ENCODE assay signal across 20 mouse cellular contexts in genomic region chr8:62425988-62426387, GRCm38 (mm10).
A peak's percentile ranks its signal among the peaks of the same experiment; 100 is the strongest.
DNase-seq lines count a peak whose midpoint lies in the region; ATAC-seq and TF ChIP-seq lines count a peak whose summit lies in the region.
"Had no signal": no experiment of that assay in that cellular context is flagged by ENCODE, and none has a peak within 500 bp of the region (broad histone marks: within the 10 kb centered on the region; RNA-seq: fewer than 3 reads in every experiment).

No protein-coding gene starts in this region.

- no peaks in the 10 kb centered on the region for H3K36me3 ChIP-seq in forebrain, embryonic 14.5 days (ENCODE audit: control insufficient read depth, insufficient read depth, low read length)
- H3K36me3 ChIP-seq in forebrain, embryonic 10.5 days (replicated peaks) = no peaks in the 10 kb centered on the region
- H3K36me3 ChIP-seq in midbrain, embryonic 14.5 days (ENCODE audit: control insufficient read depth, insufficient read depth, low read length) = no peaks in the 10 kb centered on the region
- H3K36me3 ChIP-seq in midbrain, embryonic 11.5 days (ENCODE audit: control insufficient read depth, insufficient read depth, low read length) = no peaks in the 10 kb centered on the region
- H3K36me3 ChIP-seq: embryonic facial prominence, embryonic 13.5 days; heart, embryonic 15.5 days; hindbrain, embryonic 13.5 days had no signal

- no peak for ATAC-seq in forebrain, embryonic 14.5 days
- ATAC-seq in midbrain, embryonic 14.5 days (ENCODE audit: low FRiP score, low TSS enrichment) = peak; percentile 53; the same call in 1 of the 2 replicates
- no peak for ATAC-seq in midbrain, embryonic 11.5 days (ENCODE audit: low FRiP score)
- ATAC-seq: forebrain, postnatal 0 days had no signal

- TF ChIP-seq POLR2A in brain, embryonic 14.5 days (IDR thresholded peaks at IDR 0.05; ENCODE audit: borderline replicate concordance, extremely low read depth, insufficient read depth, insufficient read length, poor library complexity, severe bottlenecking) = no peak

- TF ChIP-seq CTCF in brain, embryonic 14.5 days (IDR thresholded peaks at IDR 0.05; ENCODE audit: borderline replicate concordance, extremely low read depth, insufficient read depth, insufficient read length) = no peak

- no peak overlapping the region for H3K4me2 ChIP-seq in forebrain, embryonic 14.5 days (ENCODE audit: low read length)
- no peak overlapping the region for H3K4me2 ChIP-seq in midbrain, embryonic 14.5 days (ENCODE audit: low read length)
- H3K4me2 ChIP-seq in midbrain, embryonic 11.5 days = no peak overlapping the region
- H3K4me2 ChIP-seq: embryonic facial prominence, embryonic 13.5 days; heart, embryonic 11.5 days; heart, embryonic 15.5 days; hindbrain, embryonic 13.5 days had no signal

- H3K4me3 ChIP-seq in forebrain, embryonic 14.5 days (ENCODE audit: low read depth, low read length) = no peak overlapping the region
- no peak overlapping the region for H3K4me3 ChIP-seq in forebrain, embryonic 10.5 days
- no peak overlapping the region for H3K4me3 ChIP-seq in midbrain, embryonic 14.5 days (replicated peaks; ENCODE audit: low read depth, low read length)
- H3K4me3 ChIP-seq in midbrain, embryonic 11.5 days (ENCODE audit: low read depth, low read length) = no peak overlapping the region
- H3K4me3 ChIP-seq: embryonic facial prominence, embryonic 13.5 days; heart, adult 2 months; heart, embryonic 15.5 days; hindbrain, embryonic 13.5 days had no signal

- no peak overlapping the region for H3K9ac ChIP-seq in forebrain, embryonic 14.5 days (ENCODE audit: low read length)
- no peak overlapping the region for H3K9ac ChIP-seq in midbrain, embryonic 14.5 days (replicated peaks; ENCODE audit: low read length)
- H3K9ac ChIP-seq in midbrain, embryonic 11.5 days (ENCODE audit: low read length) = no peak overlapping the region
- H3K9ac ChIP-seq: embryonic facial prominence, embryonic 13.5 days; forebrain, postnatal 0 days; heart, embryonic 15.5 days; hindbrain, embryonic 13.5 days had no signal

- no peaks in the 10 kb centered on the region for H3K27me3 ChIP-seq in forebrain, embryonic 14.5 days (replicated peaks; ENCODE audit: control insufficient read depth, insufficient read depth, low read length)
- no peaks in the 10 kb centered on the region for H3K27me3 ChIP-seq in forebrain, embryonic 10.5 days (ENCODE audit: poor library complexity, severe bottlenecking)
- no peaks in the 10 kb centered on the region for H3K27me3 ChIP-seq in midbrain, embryonic 14.5 days (ENCODE audit: control insufficient read depth, insufficient read depth, low read length)
- H3K27me3 ChIP-seq in midbrain, embryonic 11.5 days (ENCODE audit: control insufficient read depth, insufficient read depth, low read length) = no peaks in the 10 kb centered on the region
- H3K27me3 ChIP-seq: CH12.LX; embryonic facial prominence, embryonic 13.5 days; heart, embryonic 15.5 days; hindbrain, embryonic 13.5 days had no signal

- H3K9me3 ChIP-seq in forebrain, embryonic 14.5 days (replicated peaks; ENCODE audit: control insufficient read depth, low read length) = no peaks in the 10 kb centered on the region
- H3K9me3 ChIP-seq in forebrain, embryonic 10.5 days = no peaks in the 10 kb centered on the region
- H3K9me3 ChIP-seq in midbrain, embryonic 14.5 days (ENCODE audit: control insufficient read depth, low read length) = no peaks in the 10 kb centered on the region
- no peaks in the 10 kb centered on the region for H3K9me3 ChIP-seq in midbrain, embryonic 11.5 days (ENCODE audit: control insufficient read depth, low read length)
- H3K9me3 ChIP-seq: embryonic facial prominence, embryonic 13.5 days; heart, embryonic 15.5 days; hindbrain, embryonic 13.5 days had no signal

- no peak overlapping the region for H3K27ac ChIP-seq in forebrain, embryonic 14.5 days (ENCODE audit: low read depth, low read length)
- H3K27ac ChIP-seq in forebrain, embryonic 10.5 days = no peak overlapping the region
- no peak overlapping the region for H3K27ac ChIP-seq in midbrain, embryonic 14.5 days (replicated peaks; ENCODE audit: low read depth, low read length)
- H3K27ac ChIP-seq in midbrain, embryonic 11.5 days (ENCODE audit: low read depth, low read length) = no peak overlapping the region
- H3K27ac ChIP-seq: embryonic facial prominence, embryonic 13.5 days; heart, adult 2 months; heart, embryonic 15.5 days; hindbrain, embryonic 13.5 days had no signal

- peak; percentile 41 for DNase-seq in forebrain, embryonic 14.5 days (ENCODE audit: low spot score)
- no peak for DNase-seq in forebrain, embryonic 10.5 days (ENCODE audit: extremely low spot score, low spot score)
- DNase-seq in midbrain, embryonic 14.5 days = peak; percentile 64
- no peak for DNase-seq in midbrain, embryonic 11.5 days (ENCODE audit: low spot score, missing footprints)
- DNase-seq in brain, embryonic 14.5 days (ENCODE audit: low read depth) = peak; percentile 74
- DNase-seq in spleen, adult 12 weeks (ENCODE audit: low spot score) = no peak
- DNase-seq: adrenal gland, adult 2 months; adrenal gland, postnatal 36 days; cerebellum, adult 11-12 months; cerebellum, adult 9-10 months; cerebellum, postnatal 25 days; forebrain, postnatal 0 days; gastrocnemius, postnatal 14 days; heart, adult 2 months; heart, postnatal 14 days had no signal

- no peaks in the 10 kb centered on the region for H3K4me1 ChIP-seq in forebrain, embryonic 14.5 days (ENCODE audit: control insufficient read depth, insufficient read depth, low read length)
- no peaks in the 10 kb centered on the region for H3K4me1 ChIP-seq in forebrain, embryonic 10.5 days
- H3K4me1 ChIP-seq in midbrain, embryonic 14.5 days (ENCODE audit: control insufficient read depth, insufficient read depth, low read length) = no peaks in the 10 kb centered on the region
- no peaks in the 10 kb centered on the region for H3K4me1 ChIP-seq in midbrain, embryonic 11.5 days (ENCODE audit: control insufficient read depth, insufficient read depth, low read length)
- H3K4me1 ChIP-seq: embryonic facial prominence, embryonic 13.5 days; heart, embryonic 15.5 days; hindbrain, embryonic 13.5 days had no signal

Comparison
In these comparisons a context has a peak if more than half of its experiments do, and no peak if none do; other contexts are left out.
1. DNase-seq: peak in forebrain, embryonic 14.5 days (single experiment), midbrain, embryonic 14.5 days (single experiment) and brain, embryonic 14.5 days (single experiment); none in forebrain, embryonic 10.5 days (single experiment), midbrain, embryonic 11.5 days (single experiment) and spleen, adult 12 weeks (single experiment).